Mouse (Mus musculus): Measurements from ENCODE around the gene Ube2o. TPM values are rescaled to one million over a fixed set of nuclear protein-coding genes. Genes with fewer than 3 reads are reported as not detected.
A peak's percentile ranks its signal among the peaks of the same experiment; 100 is the strongest.
"Not testable (repeated sequence)": the region's sequence is repeated elsewhere in the genome, so short reads cannot be mapped to it uniquely, and the experiment has no call there.

Ube2o gene
- polyA plus RNA-seq, 1 experiment: 7.9 TPM

GRCm38 (mm10) chr11:116612554-116612953 is 31.3 kb upstream of the Ube2o start:
- Histone ChIP-seq H3K36me3 (ENCODE audit: control insufficient read depth, insufficient read depth, low read length) (peaks cover 16% of the 10 kb centered on the region), H3K27me3 (ENCODE audit: control insufficient read depth, insufficient read depth, low read length) (no peaks in the 10 kb centered on the region), H3K4me3 (ENCODE audit: low read depth, low read length) (no peak overlapping the region), H3K27ac (ENCODE audit: insufficient read depth, low read depth, low read length) (no peak overlapping the region), H3K4me1 (ENCODE audit: control insufficient read depth, insufficient read depth, insufficient read length, low read length) (peaks cover 38% of the 10 kb centered on the region)
- WGBS: 93% methylated on average over 1 of the region's 1 CpGs
- TF ChIP-seq CTCF (IDR thresholded peaks at IDR 0.05; ENCODE audit: extremely low read depth, insufficient read length, insufficient replicate concordance, low read depth, low read length): no peak
- no peak for TF ChIP-seq POLR2A (IDR thresholded peaks at IDR 0.05; ENCODE audit: low read depth, low read length)

- Histone ChIP-seq H3K27ac (ENCODE audit: insufficient read depth, low read depth, low read length) (no peak overlapping the region), H3K36me3 (ENCODE audit: control insufficient read depth, insufficient read depth, low read length) (peaks cover 19% of the 10 kb centered on the region), H3K4me1 (ENCODE audit: control insufficient read depth, insufficient read depth, insufficient read length, low read length) (peaks cover 36% of the 10 kb centered on the region), H3K4me3 (ENCODE audit: low read depth, low read length) (no peak overlapping the region), H3K27me3 (ENCODE audit: control insufficient read depth, insufficient read depth, low read length) (no peaks in the 10 kb centered on the region)
- TF ChIP-seq POLR2A (IDR thresholded peaks at IDR 0.05; ENCODE audit: low read depth, low read length) (no peak), CTCF (IDR thresholded peaks at IDR 0.05; ENCODE audit: extremely low read depth, insufficient read length, insufficient replicate concordance, low read depth, low read length) (no peak)
- 83% methylated on average over 9 of the region's 9 CpGs for WGBS
Measured at GRCm38 (mm10) chr11:116611883-116612282, 30.6 kb upstream of the Ube2o start.

DNA sequence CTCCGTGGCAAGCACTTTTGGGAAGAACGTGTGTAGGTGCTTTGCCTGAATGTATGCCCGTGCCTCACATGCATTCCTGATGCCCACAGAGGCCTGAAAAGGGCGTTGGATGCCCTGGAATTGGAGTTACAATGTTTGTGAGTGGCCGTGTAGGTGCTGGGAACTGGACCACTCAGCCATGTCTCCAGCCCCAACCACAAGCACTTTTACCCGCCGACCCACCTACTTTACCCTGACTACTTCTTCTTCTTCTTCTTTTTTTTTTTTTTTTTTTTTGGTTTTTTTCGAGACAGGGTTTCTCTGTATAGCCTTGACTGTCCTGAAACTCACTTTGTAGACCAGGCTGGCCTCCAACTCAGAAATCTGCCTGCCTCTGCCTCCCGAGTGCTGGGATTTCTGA is 29.9 kb upstream of the Ube2o start:
- H3K27ac ChIP-seq (ENCODE audit: insufficient read depth, low read depth, low read length); H3K27me3 ChIP-seq (ENCODE audit: control insufficient read depth, insufficient read depth, low read length); H3K4me3 ChIP-seq (ENCODE audit: low read depth, low read length): not testable (repeated sequence)
- peaks cover 32% of the 10 kb centered on the region for H3K4me1 ChIP-seq (ENCODE audit: control insufficient read depth, insufficient read depth, insufficient read length, low read length)
- H3K36me3 ChIP-seq (ENCODE audit: control insufficient read depth, insufficient read depth, low read length): peaks cover 24% of the 10 kb centered on the region
- 87% methylated on average over 9 of the region's 9 CpGs for WGBS

DNA sequence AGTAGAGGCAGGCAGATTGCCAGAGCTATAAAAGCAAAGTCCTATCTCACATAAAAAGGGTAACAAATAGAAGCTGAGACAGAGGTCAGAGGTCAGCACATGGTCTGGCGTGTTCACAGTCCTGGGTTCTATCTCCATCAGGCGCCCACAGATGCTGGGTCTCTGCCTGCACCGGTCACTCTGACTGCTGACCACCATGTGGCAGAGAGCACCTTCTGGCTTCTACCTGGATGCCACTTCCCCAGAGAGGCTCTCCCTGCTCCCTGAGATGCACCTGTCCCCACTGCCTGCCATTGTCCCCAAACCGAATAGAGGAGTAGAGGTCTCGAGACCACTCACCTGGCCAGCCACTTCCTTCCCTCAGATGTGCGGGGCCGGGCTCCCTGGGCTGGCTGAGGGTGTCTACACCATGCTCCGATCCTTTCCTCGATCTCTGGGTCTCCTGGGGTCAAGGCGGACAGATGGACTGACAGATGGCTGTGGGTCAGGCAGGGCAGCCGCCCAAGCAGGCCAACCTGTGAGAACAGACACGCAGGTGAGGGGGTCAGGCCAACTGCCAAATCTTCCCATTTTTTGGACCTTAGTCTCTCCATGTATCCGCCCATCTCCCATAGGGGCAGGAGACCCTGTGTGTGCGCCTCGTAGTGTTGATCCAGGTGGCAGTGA is 28.9 kb upstream of the Ube2o start:
- peaks cover 35% of the 10 kb centered on the region for H3K36me3 ChIP-seq (ENCODE audit: control insufficient read depth, insufficient read depth, low read length)
- no peak overlapping the region for H3K27ac ChIP-seq (ENCODE audit: insufficient read depth, low read depth, low read length)
- H3K27me3 ChIP-seq (ENCODE audit: control insufficient read depth, insufficient read depth, low read length): no peaks in the 10 kb centered on the region
- no peak overlapping the region for H3K4me3 ChIP-seq (ENCODE audit: low read depth, low read length)
- WGBS: 78% methylated on average over 15 of the region's 15 CpGs
- H3K4me1 ChIP-seq (ENCODE audit: control insufficient read depth, insufficient read depth, insufficient read length, low read length): peaks cover 23% of the 10 kb centered on the region
- no peak for TF ChIP-seq CTCF (IDR thresholded peaks at IDR 0.05; ENCODE audit: extremely low read depth, insufficient read length, insufficient replicate concordance, low read depth, low read length)
- TF ChIP-seq POLR2A (IDR thresholded peaks at IDR 0.05; ENCODE audit: low read depth, low read length): no peak

- no peak overlapping the region for H3K27ac ChIP-seq (ENCODE audit: insufficient read depth, low read depth, low read length)
- TF ChIP-seq POLR2A (IDR thresholded peaks at IDR 0.05; ENCODE audit: low read depth, low read length) (no peak), CTCF (IDR thresholded peaks at IDR 0.05; ENCODE audit: extremely low read depth, insufficient read length, insufficient replicate concordance, low read depth, low read length) (no peak)
- peaks cover 57% of the 10 kb centered on the region for H3K36me3 ChIP-seq (ENCODE audit: control insufficient read depth, insufficient read depth, low read length)
- no peaks in the 10 kb centered on the region for H3K27me3 ChIP-seq (ENCODE audit: control insufficient read depth, insufficient read depth, low read length)
- H3K4me1 ChIP-seq (ENCODE audit: control insufficient read depth, insufficient read depth, insufficient read length, low read length): peaks cover 15% of the 10 kb centered on the region
- no peak overlapping the region for H3K4me3 ChIP-seq (ENCODE audit: low read depth, low read length)
- 90% methylated on average over 3 of the region's 3 CpGs for WGBS
Measured at GRCm38 (mm10) chr11:116607717-116608116, 26.5 kb upstream of the Ube2o start.

DNA sequence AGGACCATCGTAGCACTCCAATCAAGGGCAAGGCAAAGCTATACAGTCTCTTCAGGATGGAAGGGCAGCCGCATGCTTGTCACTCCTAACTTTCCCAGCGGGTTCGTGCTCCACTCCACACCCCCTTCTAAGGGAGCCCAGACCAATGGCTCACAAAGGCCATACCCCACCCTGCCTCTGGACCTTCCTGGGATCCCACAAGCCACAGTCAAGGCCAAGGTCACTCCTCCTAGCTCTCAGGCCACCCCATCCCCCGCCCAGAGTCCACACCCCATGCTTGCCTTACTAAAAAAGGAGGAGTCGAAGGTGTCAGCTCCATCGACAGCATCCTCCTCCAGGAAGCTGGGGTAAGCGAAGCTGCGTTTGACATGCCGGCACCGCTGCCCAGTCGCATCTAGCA is 22.9 kb upstream of the Ube2o start:
- TF ChIP-seq POLR2A (IDR thresholded peaks at IDR 0.05; ENCODE audit: low read depth, low read length) (no peak), CTCF (IDR thresholded peaks at IDR 0.05; ENCODE audit: extremely low read depth, insufficient read length, insufficient replicate concordance, low read depth, low read length) (no peak)
- Histone ChIP-seq H3K4me1 (ENCODE audit: control insufficient read depth, insufficient read depth, insufficient read length, low read length) (peaks cover 7% of the 10 kb centered on the region), H3K4me3 (ENCODE audit: low read depth, low read length) (no peak overlapping the region), H3K36me3 (ENCODE audit: control insufficient read depth, insufficient read depth, low read length) (peaks cover 88% of the 10 kb centered on the region), H3K27ac (ENCODE audit: insufficient read depth, low read depth, low read length) (no peak overlapping the region), H3K27me3 (ENCODE audit: control insufficient read depth, insufficient read depth, low read length) (no peaks in the 10 kb centered on the region)
- WGBS: 96% methylated on average over 12 of the region's 12 CpGs

GRCm38 (mm10) chr11:116603339-116603738 is 22.1 kb upstream of the Ube2o start:
- H3K36me3 ChIP-seq (ENCODE audit: control insufficient read depth, insufficient read depth, low read length): peaks cover 89% of the 10 kb centered on the region
- WGBS: 95% methylated on average over 10 of the region's 10 CpGs
- no peaks in the 10 kb centered on the region for H3K27me3 ChIP-seq (ENCODE audit: control insufficient read depth, insufficient read depth, low read length)
- peaks cover 7% of the 10 kb centered on the region for H3K4me1 ChIP-seq (ENCODE audit: control insufficient read depth, insufficient read depth, insufficient read length, low read length)
- no peak overlapping the region for H3K4me3 ChIP-seq (ENCODE audit: low read depth, low read length)
- TF ChIP-seq CTCF (IDR thresholded peaks at IDR 0.05; ENCODE audit: extremely low read depth, insufficient read length, insufficient replicate concordance, low read depth, low read length) (peak; percentile 64; the same call in 1 of the 2 replicates), POLR2A (IDR thresholded peaks at IDR 0.05; ENCODE audit: low read depth, low read length) (no peak)
- no peak overlapping the region for H3K27ac ChIP-seq (ENCODE audit: insufficient read depth, low read depth, low read length)

All from small intestine, adult 2 months (tissue).